Mouse (Mus musculus) thymus, adult 2 months (tissue): ENCODE data around the gene Rad23b. TPM values are rescaled to one million over a fixed set of nuclear protein-coding genes. Genes with fewer than 3 reads are reported as not detected.
A peak's percentile ranks its signal among the peaks of the same experiment; 100 is the strongest.
"Not testable (repeated sequence)": the region's sequence is repeated elsewhere in the genome, so short reads cannot be mapped to it uniquely, and the experiment has no call there.

Experiments used
- DNase-seq: peaks from one replicate; pipeline ENCODE4 v3.0.0; 2021
- H3K27ac ChIP-seq: fragments of 200-500 bp; 2 replicates; pipeline ENCODE4 v1.5.1; 2012; ENCODE audit warnings: low read length, control low read depth; ENCODE audit not compliant: control insufficient read depth, insufficient read depth
- H3K27me3 ChIP-seq: fragments of 200-500 bp; 2 replicates; pipeline ENCODE4 v1.6.1; 2012; ENCODE audit warnings: mild to moderate bottlenecking, low read length, moderate library complexity, mixed read lengths; ENCODE audit not compliant: control insufficient read depth, insufficient read depth
- H3K36me3 ChIP-seq: fragments of 200-500 bp; 2 replicates; pipeline ENCODE4 v1.6.1; 2012; ENCODE audit warnings: mild to moderate bottlenecking, low read length, moderate library complexity; ENCODE audit not compliant: control insufficient read depth, insufficient read depth
- H3K4me1 ChIP-seq: fragments of 200-500 bp; replicated peaks from 2 replicates; pipeline ENCODE4 v1.6.1; 2012; ENCODE audit warnings: low read length; ENCODE audit not compliant: control insufficient read depth, insufficient read depth
- H3K4me3 ChIP-seq: fragments of 200-500 bp; 2 replicates; pipeline ENCODE4 v1.5.1; 2012; ENCODE audit warnings: mild to moderate bottlenecking, low read length, control low read depth, moderate library complexity; ENCODE audit not compliant: control insufficient read depth, insufficient read depth
- CTCF ChIP-seq: fragments of 200-500 bp; IDR thresholded peaks from 2 replicates; pipeline ENCODE4 v1.5.1; 2012; ENCODE audit warnings: mild to moderate bottlenecking, control low read depth, low read length, moderate library complexity, borderline replicate concordance; ENCODE audit not compliant: control insufficient read depth, poor library complexity, insufficient read depth; ENCODE audit errors: extremely low read depth
- POLR2A ChIP-seq: fragments of 200-500 bp; IDR thresholded peaks from 2 replicates; pipeline ENCODE4 v1.6.1; 2012; ENCODE audit warnings: mild to moderate bottlenecking, low read length, control low read depth, moderate library complexity; ENCODE audit not compliant: control insufficient read depth, poor library complexity, insufficient read depth; ENCODE audit errors: extremely low read depth
- WGBS: fragments of 180-500 bp; shearing (Covaris S2); methylation state at CpG from one replicate; pipeline ENCODE4 v1.1.7; 2018; 5-methylcytosine and 5-hydroxymethylcytosine counted together
- polyA plus RNA-seq: library from polyadenylated mRNA; depleted of rRNA; stranded (reverse); fragments of >200 nt; gene quantifications from 2 replicates; pipeline ENCODE4 v1.2.3, GENCODE M21; 2012

Rad23b gene
- polyA plus RNA-seq, 1 experiment, result 274 TPM

GRCm38 (mm10) chr4:55328471-55328870 is 21.4 kb upstream of the Rad23b start:
- no peak for DNase-seq
- Histone ChIP-seq H3K4me1 (peaks cover 17% of the 10 kb centered on the region), H3K27me3 (no peaks in the 10 kb centered on the region), H3K27ac (peak overlapping the region; percentile 54; the same call in 1 of the 2 replicates), H3K4me3 (no peak overlapping the region), H3K36me3 (no peaks in the 10 kb centered on the region)
- no peak for TF ChIP-seq POLR2A
- TF ChIP-seq CTCF, result no peak
- WGBS, result 47% methylated on average over 11 of the region's 11 CpGs

DNA sequence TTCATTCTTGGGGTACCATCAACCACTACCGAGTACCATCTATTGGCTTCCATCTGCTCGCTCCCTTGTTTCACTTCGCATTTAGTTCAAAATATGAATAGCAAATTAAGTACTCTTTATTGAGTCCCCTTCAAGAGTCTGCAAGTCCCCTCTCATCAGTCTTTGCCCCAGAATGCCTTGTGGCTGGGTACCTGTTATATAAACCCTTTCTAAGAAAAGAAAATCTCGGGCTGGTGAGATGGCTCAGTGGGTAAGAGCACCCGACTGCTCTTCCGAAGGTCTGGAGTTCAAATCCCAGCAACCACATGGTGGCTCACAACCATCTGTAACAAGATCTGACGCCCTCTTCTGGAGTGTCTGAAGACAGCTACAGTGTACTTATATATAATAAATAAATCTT is 20.9 kb upstream of the Rad23b start:
- peaks cover 17% of the 10 kb centered on the region for H3K4me1 ChIP-seq
- not testable (repeated sequence) for H3K27me3 ChIP-seq, H3K27ac ChIP-seq, H3K36me3 ChIP-seq, H3K4me3 ChIP-seq, DNase-seq
- 96% methylated on average over 7 of the region's 7 CpGs for WGBS

GRCm38 (mm10) chr4:55329621-55330346 is 20.1 kb upstream of the Rad23b start:
- H3K4me1 ChIP-seq, result peaks cover 17% of the 10 kb centered on the region
- H3K27me3 ChIP-seq, result no peaks in the 10 kb centered on the region
- H3K36me3 ChIP-seq, result no peaks in the 10 kb centered on the region
- no peak for DNase-seq
- no peak overlapping the region for H3K4me3 ChIP-seq
- no peak overlapping the region for H3K27ac ChIP-seq
- 95% methylated on average over 8 of the region's 8 CpGs for WGBS
- no peak for TF ChIP-seq CTCF
- TF ChIP-seq POLR2A, result no peak

DNA sequence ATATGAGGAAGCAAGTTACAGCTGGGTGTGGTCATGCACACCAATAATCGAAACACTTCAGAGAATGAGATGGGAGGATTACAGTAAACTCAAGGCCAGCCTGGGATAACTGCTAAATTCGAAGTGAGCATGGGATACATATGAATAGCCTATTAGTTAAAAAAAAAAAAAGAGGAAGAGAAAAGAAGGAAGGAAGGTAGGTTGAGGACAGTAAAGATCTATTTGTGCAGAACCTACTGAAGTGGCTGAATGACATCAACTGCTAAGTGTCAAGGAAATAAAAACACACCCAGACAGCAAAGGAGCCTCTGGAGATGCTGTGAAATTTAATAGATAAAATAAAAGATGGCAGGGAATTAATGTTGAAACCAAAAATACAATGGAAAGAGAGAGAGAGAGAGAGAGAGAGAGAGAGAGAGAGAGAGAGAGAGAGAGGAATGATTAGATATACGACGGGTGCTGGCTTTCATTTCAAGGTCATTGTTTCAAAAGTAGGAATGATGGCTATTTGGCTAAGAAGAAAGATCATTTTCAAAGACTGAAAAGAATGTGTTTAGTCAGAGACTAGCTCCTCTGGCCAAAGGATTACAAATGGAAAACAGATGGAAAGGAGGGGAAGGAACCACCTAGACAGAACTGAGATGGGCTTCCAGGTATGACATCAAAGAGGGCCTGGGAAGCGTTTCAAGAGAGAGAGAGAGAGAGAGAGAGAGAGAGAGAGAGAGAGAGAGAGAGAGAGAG is 14.6 kb upstream of the Rad23b start:
- H3K27me3 ChIP-seq, result no peaks in the 10 kb centered on the region
- H3K27ac ChIP-seq, result no peak overlapping the region
- H3K4me1 ChIP-seq, result no peaks in the 10 kb centered on the region
- H3K36me3 ChIP-seq, result no peaks in the 10 kb centered on the region
- TF ChIP-seq CTCF (no peak), POLR2A (no peak)
- no peak overlapping the region for H3K4me3 ChIP-seq
- WGBS, result 59% methylated on average over 5 of the region's 5 CpGs
- no peak for DNase-seq

DNA sequence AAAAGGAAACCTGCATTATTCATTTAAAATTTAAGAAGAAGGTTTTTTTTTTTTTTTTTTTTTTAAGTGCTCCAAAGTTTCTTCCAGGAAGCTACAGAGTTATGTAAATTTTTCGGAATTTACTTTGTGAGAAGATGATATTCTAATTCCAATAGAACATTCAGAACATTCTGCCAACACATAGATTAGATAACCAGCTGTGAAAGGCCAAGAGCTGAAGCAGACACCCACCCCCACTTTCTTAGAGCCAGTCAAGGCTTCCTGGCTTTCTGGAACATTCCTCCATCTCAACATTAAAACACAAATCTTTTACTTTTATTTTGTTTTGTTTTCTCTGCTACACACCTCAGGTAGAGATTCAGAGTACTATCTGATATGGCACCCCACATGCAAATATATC is 10.9 kb upstream of the Rad23b start:
- no peak overlapping the region for H3K27ac ChIP-seq
- WGBS, result 92% methylated on average over 1 of the region's 1 CpGs
- peaks cover 12% of the 10 kb centered on the region for H3K4me1 ChIP-seq
- DNase-seq, result no peak
- no peaks in the 10 kb centered on the region for H3K36me3 ChIP-seq
- H3K4me3 ChIP-seq, result no peak overlapping the region
- H3K27me3 ChIP-seq, result no peaks in the 10 kb centered on the region
- TF ChIP-seq CTCF, result no peak
- no peak for TF ChIP-seq POLR2A

- DNase-seq, result no peak
- H3K4me3 ChIP-seq, result no peak overlapping the region
- no peaks in the 10 kb centered on the region for H3K36me3 ChIP-seq
- TF ChIP-seq CTCF (no peak), POLR2A (no peak)
- H3K4me1 ChIP-seq, result peaks cover 14% of the 10 kb centered on the region
- 93% methylated on average over 4 of the region's 4 CpGs for WGBS
- H3K27me3 ChIP-seq, result no peaks in the 10 kb centered on the region
- H3K27ac ChIP-seq, result no peak overlapping the region
Measured at GRCm38 (mm10) chr4:55339388-55339787, 10.5 kb upstream of the Rad23b start.
